Mouse (Mus musculus): Measurements from ENCODE around the gene Scmh1.

- TF ChIP-seq POLR2A (IDR thresholded peaks at IDR 0.05; ENCODE audit: low read depth, low read length): no peak
- no peak for TF ChIP-seq CTCF (IDR thresholded peaks at IDR 0.05; ENCODE audit: extremely low read depth, insufficient read depth, insufficient read length, insufficient replicate concordance)
Observed at GRCm38 (mm10) chr4:120369156-120369555, 35.9 kb upstream of the Scmh1 start.
